Mouse (Mus musculus) hindbrain, embryonic 13.5 days (tissue): ENCODE results near the gene 4933405L10Rik. TPM values are rescaled to one million over a fixed set of nuclear protein-coding genes. Genes with fewer than 3 reads are reported as not detected.

Experiments
- ATAC-seq: fragments of 200-750 bp; cut with Nextera tagmentation; 2 replicates; pipeline ENCODE4 v1.8.0; 2017; ENCODE audit warnings: moderate TSS enrichment; ENCODE audit not compliant: low FRiP score
- H3K27ac ChIP-seq: fragments of 300-500 bp; sonication (generic); 2 replicates; pipeline ENCODE4 v1.5.1; 2015; ENCODE audit warnings: inconsistent platforms, mild to moderate bottlenecking, moderate library complexity
- H3K27me3 ChIP-seq: fragments of 300-500 bp; sonication (generic); 2 replicates; pipeline ENCODE4 v1.6.1; 2015; ENCODE audit warnings: mild to moderate bottlenecking, inconsistent platforms
- H3K36me3 ChIP-seq: fragments of 300-500 bp; sonication (generic); 2 replicates; pipeline ENCODE4 v1.6.1; 2015; ENCODE audit warnings: mild to moderate bottlenecking, inconsistent platforms
- H3K4me1 ChIP-seq: fragments of 300-500 bp; sonication (generic); replicated peaks from 2 replicates; pipeline ENCODE4 v1.6.1; 2015; ENCODE audit warnings: inconsistent platforms
- H3K4me2 ChIP-seq: fragments of 300-500 bp; sonication (generic); 2 replicates; pipeline ENCODE4 v1.6.1; 2015; ENCODE audit warnings: inconsistent platforms, mild to moderate bottlenecking, moderate library complexity
- H3K4me3 ChIP-seq: fragments of 300-500 bp; sonication (generic); 2 replicates; pipeline ENCODE4 v1.5.1; 2015; ENCODE audit warnings: mild to moderate bottlenecking, inconsistent platforms
- H3K9ac ChIP-seq: fragments of 300-500 bp; sonication (generic); 2 replicates; pipeline ENCODE4 v1.6.1; 2015; ENCODE audit warnings: mild to moderate bottlenecking, inconsistent platforms
- H3K9me3 ChIP-seq: fragments of 300-500 bp; sonication (generic); 2 replicates; pipeline ENCODE4 v1.6.1; 2016; ENCODE audit warnings: inconsistent platforms
- WGBS: fragments of 180-500 bp; shearing (Covaris S2); methylation state at CpG from one replicate; pipeline ENCODE4 v1.1.7; 2015; 5-methylcytosine and 5-hydroxymethylcytosine counted together
- polyA plus RNA-seq: library from polyadenylated mRNA; unstranded; fragments of >200 nt; fragmentation: Nextera tagmentation; extraction: Ambion mirVana; gene quantifications from 2 replicates; pipeline ENCODE4 v1.2.1, GENCODE M21; 2015

Gene 4933405L10Rik
- polyA plus RNA-seq, result 0.16 and 0.28 TPM in 2 replicates

DNA sequence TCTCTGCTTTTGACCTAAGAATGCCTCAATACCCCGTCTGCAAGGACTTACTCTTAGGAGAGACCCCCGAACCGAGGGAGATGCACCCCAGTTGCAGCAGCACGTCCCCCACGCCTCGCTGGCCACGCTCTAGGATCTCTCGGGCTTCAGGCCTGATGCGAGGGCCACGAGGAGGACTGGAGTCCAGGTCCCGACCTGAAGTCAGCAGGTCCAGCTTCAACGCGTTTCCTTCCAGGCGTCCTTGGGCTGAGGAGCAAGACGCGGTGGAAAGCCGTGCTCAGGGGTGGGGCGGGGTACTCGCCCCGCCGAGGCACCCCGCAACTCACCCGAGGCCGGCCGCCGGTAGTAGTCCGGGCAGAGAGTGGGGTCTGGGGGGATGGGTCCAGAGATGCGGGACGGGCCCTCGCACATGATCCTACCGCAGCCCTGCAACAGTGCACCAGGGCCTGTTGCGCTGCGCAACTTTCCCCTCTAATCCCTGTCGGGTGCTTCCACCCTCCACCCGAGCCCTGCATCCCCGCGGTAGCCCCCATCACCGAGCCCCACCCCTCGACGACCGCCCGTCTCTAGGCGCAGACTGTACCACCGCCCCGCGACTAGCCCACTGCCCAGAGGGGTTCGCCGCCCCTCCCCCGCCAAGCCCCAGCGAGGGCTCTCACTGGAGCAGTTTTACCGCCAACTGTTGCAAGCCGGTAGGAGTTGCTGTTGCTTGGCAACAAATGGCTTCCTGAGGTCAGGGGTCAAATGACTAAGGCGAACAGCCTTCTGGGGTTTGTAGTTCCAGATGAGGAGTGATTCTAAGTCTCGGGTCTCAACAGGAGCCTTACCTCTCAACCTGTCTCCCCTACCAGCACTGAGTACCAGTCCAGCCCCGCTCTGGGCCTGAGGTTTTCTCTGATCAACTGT, at the start of gene 4933405L10Rik, which contains the start of gene Enkd1:
Gene 4933405L10Rik (plus strand): TSS at position 158 of the 906 bp plus-strand sequence.
Gene Enkd1 (minus strand): TSS at position 713 of the 906 bp plus-strand sequence.
- Histone ChIP-seq H3K9ac (peak within 1 kb of the TSS; percentile 75), H3K4me3 (peak within 1 kb of the TSS; percentile 63), H3K36me3 (peaks cover 19% of the 10 kb centered on the region), H3K9me3 (no peaks in the 10 kb centered on the region), H3K27ac (no peak within 1 kb of the TSS), H3K27me3 (no peaks in the 10 kb centered on the region), H3K4me2 (peak within 1 kb of the TSS; percentile 95), H3K4me1 (peaks cover 23% of the 10 kb centered on the region)
- peak; percentile 78 for ATAC-seq
- under 1% methylated on average over 55 of the region's 55 CpGs for whole genome bisulfite sequencing

GRCm38 (mm10) chr8:105661167-105661566, 46.3 kb upstream of the 4933405L10Rik start:
- Histone ChIP-seq H3K27ac (no peak overlapping the region), H3K36me3 (peaks cover 24% of the 10 kb centered on the region), H3K4me1 (0 out of 2 replicates have a peak, but pooled peaks cover 6% of the 10 kb centered on the region), H3K9me3 (no peaks in the 10 kb centered on the region), H3K4me3 (no peak overlapping the region), H3K4me2 (no peak overlapping the region), H3K9ac (no peak overlapping the region), H3K27me3 (no peaks in the 10 kb centered on the region)
- ATAC-seq, result no peak; the same call in 1 of the 2 replicates
- 87% methylated on average over 3 of the region's 3 CpGs for WGBS

DNA sequence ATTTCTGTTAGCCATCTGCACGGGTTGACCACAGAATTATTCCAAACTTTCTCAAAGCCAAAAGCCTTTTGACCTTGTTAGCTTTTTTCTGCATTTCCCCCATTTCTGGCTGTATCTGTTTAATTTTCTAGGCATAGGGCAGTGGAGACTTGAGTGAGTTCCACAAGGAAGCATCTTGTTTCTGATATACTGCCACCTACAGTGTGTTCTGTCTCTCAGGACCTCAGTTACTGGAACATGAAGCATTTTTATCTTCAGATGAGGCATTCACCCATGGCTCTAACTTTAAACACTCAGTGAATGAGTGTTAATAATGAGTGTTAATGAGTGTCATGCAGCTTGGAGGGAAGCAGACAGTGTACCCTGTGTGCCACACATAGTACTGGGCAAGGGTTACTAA, 29.6 kb upstream of the 4933405L10Rik start:
- peaks cover 93% of the 10 kb centered on the region for H3K36me3 ChIP-seq
- no peak for ATAC-seq
- no peaks in the 10 kb centered on the region for H3K4me1 ChIP-seq
- 89% methylated on average over 1 of the region's 1 CpGs for WGBS
- no peaks in the 10 kb centered on the region for H3K27me3 ChIP-seq
- H3K27ac ChIP-seq, result no peak overlapping the region
- no peak overlapping the region for H3K9ac ChIP-seq
- no peaks in the 10 kb centered on the region for H3K9me3 ChIP-seq
- H3K4me2 ChIP-seq, result no peak overlapping the region
- no peak overlapping the region for H3K4me3 ChIP-seq

GRCm38 (mm10) chr8:105685325-105685724, 22.1 kb upstream of the 4933405L10Rik start:
- WGBS, result 86% methylated on average over 7 of the region's 7 CpGs
- Histone ChIP-seq H3K4me2 (no peak overlapping the region), H3K9me3 (no peaks in the 10 kb centered on the region), H3K36me3 (peaks cover 38% of the 10 kb centered on the region), H3K9ac (no peak overlapping the region), H3K27ac (no peak overlapping the region), H3K27me3 (no peaks in the 10 kb centered on the region), H3K4me3 (no peak overlapping the region), H3K4me1 (peaks cover 8% of the 10 kb centered on the region)
- ATAC-seq, result no peak

GRCm38 (mm10) chr8:105685796-105686308, 21.6 kb upstream of the 4933405L10Rik start, which contains the start of gene Carmil2:
Gene Carmil2 (plus strand): TSS chr8:105686274.
- no peak within 1 kb of the TSS for H3K27ac ChIP-seq
- peaks cover 33% of the 10 kb centered on the region for H3K36me3 ChIP-seq
- H3K4me2 ChIP-seq, result 0 out of 2 replicates have a peak within 1 kb of the TSS, but pooled peaks have one; percentile 10
- peak; percentile 26; the same call in 1 of the 2 replicates for ATAC-seq
- no peaks in the 10 kb centered on the region for H3K27me3 ChIP-seq
- no peak within 1 kb of the TSS for H3K4me3 ChIP-seq
- H3K9me3 ChIP-seq, result no peaks in the 10 kb centered on the region
- peaks cover 8% of the 10 kb centered on the region for H3K4me1 ChIP-seq
- WGBS, result 19% methylated on average over 24 of the region's 26 CpGs
- H3K9ac ChIP-seq, result no peak within 1 kb of the TSS

GRCm38 (mm10) chr8:105686551-105686950, 20.9 kb upstream of the 4933405L10Rik start:
- Histone ChIP-seq H3K4me1 (peaks cover 8% of the 10 kb centered on the region), H3K36me3 (peaks cover 26% of the 10 kb centered on the region), H3K27ac (no peak overlapping the region), H3K4me3 (no peak overlapping the region), H3K9me3 (no peaks in the 10 kb centered on the region), H3K27me3 (no peaks in the 10 kb centered on the region), H3K4me2 (no peak overlapping the region), H3K9ac (no peak overlapping the region)
- ATAC-seq, result no peak
- WGBS, result 62% methylated on average over 6 of the region's 6 CpGs

DNA sequence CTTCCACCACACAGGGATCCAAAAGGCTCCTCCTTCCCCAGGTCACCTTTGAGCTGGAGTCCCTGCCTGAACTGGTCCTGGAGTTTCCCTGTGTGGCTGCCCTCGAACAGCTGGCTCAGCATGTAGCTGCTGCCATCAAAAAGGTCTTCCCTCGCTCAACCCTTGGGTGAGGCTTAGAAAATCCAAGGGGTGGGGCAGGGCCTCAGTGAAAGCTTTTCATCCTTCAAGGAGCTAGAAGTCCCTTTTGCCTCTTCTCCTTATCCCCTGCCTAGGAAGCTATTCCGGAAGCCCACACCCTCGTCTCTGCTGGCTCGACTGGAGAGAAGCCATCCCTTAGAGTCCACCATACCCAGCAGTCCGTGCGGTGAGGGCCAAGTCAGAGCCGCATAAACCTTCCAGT, 19.9 kb upstream of the 4933405L10Rik start:
- no peak overlapping the region for H3K4me2 ChIP-seq
- no peak overlapping the region for H3K9ac ChIP-seq
- ATAC-seq, result no peak
- H3K27ac ChIP-seq, result no peak overlapping the region
- H3K36me3 ChIP-seq, result peaks cover 17% of the 10 kb centered on the region
- H3K4me1 ChIP-seq, result peaks cover 8% of the 10 kb centered on the region
- no peaks in the 10 kb centered on the region for H3K27me3 ChIP-seq
- no peaks in the 10 kb centered on the region for H3K9me3 ChIP-seq
- 69% methylated on average over 8 of the region's 8 CpGs for WGBS
- no peak overlapping the region for H3K4me3 ChIP-seq

DNA sequence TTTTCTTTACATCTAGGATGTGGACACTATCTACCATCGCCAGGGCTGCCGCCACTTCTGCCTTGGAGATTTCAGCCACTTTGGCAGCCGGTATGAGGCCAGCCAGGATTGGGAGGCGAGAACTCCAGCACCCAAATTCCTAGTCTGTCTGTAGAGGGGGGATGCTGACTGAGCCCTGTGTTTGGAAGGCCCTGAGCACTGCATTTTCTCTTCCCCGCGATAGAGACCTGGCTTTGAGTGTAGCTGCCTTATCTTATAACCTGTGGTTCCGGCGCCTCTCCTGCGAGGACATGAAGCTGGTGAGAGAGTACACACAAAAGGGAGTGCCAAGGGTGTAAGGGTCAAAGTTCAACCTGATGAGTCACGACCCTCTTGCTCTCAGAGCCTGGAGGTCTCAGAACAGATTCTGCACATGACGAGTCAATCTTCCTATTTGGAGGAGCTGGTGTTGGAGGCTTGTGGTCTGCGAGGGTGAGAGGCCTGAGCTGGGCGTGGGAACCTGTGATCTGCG, 19.2 kb upstream of the 4933405L10Rik start:
- Histone ChIP-seq H3K9ac (no peak overlapping the region), H3K9me3 (no peaks in the 10 kb centered on the region), H3K4me2 (no peak overlapping the region), H3K27me3 (no peaks in the 10 kb centered on the region), H3K4me3 (no peak overlapping the region), H3K4me1 (peaks cover 9% of the 10 kb centered on the region), H3K36me3 (peaks cover 14% of the 10 kb centered on the region), H3K27ac (no peak overlapping the region)
- WGBS, result 73% methylated on average over 14 of the region's 14 CpGs
- ATAC-seq, result no peak

DNA sequence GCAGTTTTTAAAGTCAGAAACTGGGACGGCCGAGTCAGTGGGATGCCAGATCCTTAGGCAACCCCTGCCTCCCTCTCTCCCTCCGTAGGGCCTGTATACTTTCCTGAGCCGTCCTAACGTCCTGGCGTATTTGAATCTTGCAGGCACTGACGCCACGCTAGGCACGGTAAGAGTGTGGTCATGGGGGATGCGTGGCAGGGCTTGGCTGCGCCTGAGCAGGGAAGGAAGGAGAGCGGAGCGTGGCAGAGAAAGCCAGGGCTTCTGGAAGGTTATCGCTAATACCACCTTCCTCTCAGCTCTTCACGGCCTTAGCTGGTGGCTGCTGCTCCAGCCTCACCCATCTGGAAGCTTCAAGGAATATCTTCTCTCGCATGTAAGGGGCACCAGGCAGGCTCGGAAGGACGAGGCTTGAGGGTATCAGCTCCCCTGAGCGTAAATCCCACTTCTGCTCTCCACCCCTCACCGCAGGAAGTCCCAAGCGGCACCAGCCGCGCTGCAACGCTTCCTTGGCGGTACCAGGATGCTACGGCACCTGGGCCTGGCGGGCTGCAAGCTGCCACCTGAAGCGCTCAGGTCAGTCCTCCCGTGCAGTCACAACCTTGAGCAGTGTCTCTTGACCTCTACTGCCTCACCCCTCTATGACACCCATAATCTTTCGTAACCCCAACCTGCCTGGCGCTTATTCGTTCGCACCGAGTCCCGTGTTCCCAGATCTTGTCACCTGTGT, 18.0 kb upstream of the 4933405L10Rik start:
- WGBS, result 67% methylated on average over 35 of the region's 35 CpGs
- ATAC-seq, result no peak

DNA sequence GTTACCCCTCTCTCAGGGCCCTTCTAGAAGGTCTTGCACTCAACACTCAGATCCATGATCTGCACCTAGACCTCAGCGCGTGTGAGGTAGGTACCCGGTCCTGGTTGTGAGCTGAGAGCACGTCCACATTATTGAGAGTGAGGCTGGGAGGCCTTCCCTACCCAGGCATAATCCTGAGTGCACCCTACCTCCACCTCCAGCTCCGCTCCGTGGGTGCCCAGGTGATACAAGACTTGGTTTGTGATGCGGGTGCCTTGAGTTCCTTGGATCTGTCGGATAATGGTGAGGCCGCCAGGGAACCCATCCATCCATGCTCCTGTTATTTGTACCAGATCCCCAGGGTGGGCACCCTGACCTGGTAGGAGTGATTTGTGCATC, 17.5 kb upstream of the 4933405L10Rik start:
- ATAC-seq, result no peak
- H3K9ac ChIP-seq, result no peak overlapping the region
- WGBS, result 96% methylated on average over 9 of the region's 9 CpGs

More for the DNA sequence above, 18.0 kb upstream of the 4933405L10Rik start:
- Histone ChIP-seq H3K4me1 (peaks cover 19% of the 10 kb centered on the region), H3K27ac (no peak overlapping the region), H3K36me3 (peaks cover 4% of the 10 kb centered on the region), H3K4me2 (no peak overlapping the region), H3K9ac (no peak overlapping the region), H3K4me3 (no peak overlapping the region), H3K27me3 (no peaks in the 10 kb centered on the region), H3K9me3 (no peaks in the 10 kb centered on the region)

DNA sequence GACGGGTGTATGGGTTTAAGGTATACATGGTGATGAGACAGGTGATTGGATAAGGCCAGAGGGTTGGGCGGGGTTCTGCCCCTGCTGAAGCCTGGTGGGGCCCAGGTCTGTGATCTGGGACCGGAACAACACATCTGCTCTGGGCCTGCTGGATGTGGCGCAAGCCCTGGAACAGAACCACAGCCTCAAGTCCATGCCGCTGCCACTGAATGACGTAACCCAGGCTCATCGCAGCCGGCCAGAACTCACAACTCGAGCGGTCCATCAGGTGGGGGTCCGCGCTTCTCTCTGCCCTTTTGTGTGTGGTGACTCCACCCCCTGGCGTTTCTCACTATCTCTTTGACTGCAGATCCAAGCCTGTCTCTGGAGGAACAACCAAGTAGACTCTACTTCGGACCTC, 16.5 kb upstream of the 4933405L10Rik start:
- 82% methylated on average over 14 of the region's 14 CpGs for WGBS

More for the DNA sequence above, 17.5 kb upstream of the 4933405L10Rik start:
- Histone ChIP-seq H3K4me1 (peaks cover 25% of the 10 kb centered on the region), H3K36me3 (peaks cover 4% of the 10 kb centered on the region; the same call in 1 of the 2 replicates), H3K27me3 (no peaks in the 10 kb centered on the region), H3K4me2 (no peak overlapping the region), H3K27ac (no peak overlapping the region), H3K4me3 (no peak overlapping the region), H3K9me3 (no peaks in the 10 kb centered on the region)

More for the DNA sequence above, 16.5 kb upstream of the 4933405L10Rik start:
- no peak overlapping the region for H3K4me2 ChIP-seq
- no peak overlapping the region for H3K9ac ChIP-seq
- no peak overlapping the region for H3K4me3 ChIP-seq
- peaks cover 12% of the 10 kb centered on the region for H3K36me3 ChIP-seq
- H3K9me3 ChIP-seq, result no peaks in the 10 kb centered on the region
- ATAC-seq, result no peak
- H3K4me1 ChIP-seq, result peaks cover 29% of the 10 kb centered on the region
- no peaks in the 10 kb centered on the region for H3K27me3 ChIP-seq
- H3K27ac ChIP-seq, result no peak overlapping the region
